Mouse (Mus musculus) liver, embryonic 15.5 days (tissue): ENCODE results near the gene Cyyr1. TPM values are rescaled to one million over a fixed set of nuclear protein-coding genes. Genes with fewer than 3 reads are reported as not detected.

ENCODE experiments used
- ATAC-seq: fragments of 200-750 bp; cut with Nextera tagmentation; 2 replicates; pipeline ENCODE4 v1.8.0; 2017; ENCODE audit warnings: moderate number of reproducible peaks, mild to moderate bottlenecking, moderate library complexity; ENCODE audit not compliant: insufficient read depth
- H3K27ac ChIP-seq: fragments of 300-500 bp; sonication (generic); replicated peaks from 2 replicates; pipeline ENCODE4 v1.5.1; 2015; ENCODE audit warnings: mild to moderate bottlenecking, inconsistent platforms
- H3K27me3 ChIP-seq: fragments of 300-500 bp; sonication (generic); 2 replicates; pipeline ENCODE4 v1.6.1; 2015; ENCODE audit warnings: mild to moderate bottlenecking, inconsistent platforms
- H3K36me3 ChIP-seq: fragments of 300-500 bp; sonication (generic); replicated peaks from 2 replicates; pipeline ENCODE4 v1.6.1; 2015; ENCODE audit warnings: moderate library complexity, mild to moderate bottlenecking, inconsistent platforms
- H3K4me1 ChIP-seq: fragments of 300-500 bp; sonication (generic); replicated peaks from 2 replicates; pipeline ENCODE4 v1.6.1; 2015; ENCODE audit warnings: inconsistent platforms
- H3K4me2 ChIP-seq: fragments of 300-500 bp; sonication (generic); 2 replicates; pipeline ENCODE4 v1.6.1; 2015; ENCODE audit warnings: moderate library complexity, mild to moderate bottlenecking, inconsistent platforms
- H3K4me3 ChIP-seq: fragments of 300-500 bp; sonication (generic); replicated peaks from 2 replicates; pipeline ENCODE4 v1.5.1; 2015; ENCODE audit warnings: mild to moderate bottlenecking, inconsistent platforms
- H3K9ac ChIP-seq: fragments of 300-500 bp; sonication (generic); 2 replicates; pipeline ENCODE4 v1.6.1; 2015; ENCODE audit warnings: moderate library complexity, mild to moderate bottlenecking, inconsistent platforms
- H3K9me3 ChIP-seq: fragments of 300-500 bp; sonication (generic); replicated peaks from 2 replicates; pipeline ENCODE4 v1.6.1; 2016; ENCODE audit warnings: inconsistent platforms
- WGBS: fragments of 180-500 bp; shearing (Covaris S2); methylation state at CpG from one replicate; pipeline ENCODE4 v1.1.7; 2015; ENCODE audit warnings: mixed read lengths; ENCODE audit not compliant: insufficient replicate concordance; 5-methylcytosine and 5-hydroxymethylcytosine counted together
- polyA plus RNA-seq: library from polyadenylated mRNA; unstranded; fragments of >200 nt; fragmentation: Nextera tagmentation; extraction: Ambion mirVana; gene quantifications from 2 replicates; pipeline ENCODE4 v1.2.1, GENCODE M21; 2015

The Cyyr1 gene
- polyA plus RNA-seq, 1 experiment from 2014 or later = 0.52 TPM

DNA sequence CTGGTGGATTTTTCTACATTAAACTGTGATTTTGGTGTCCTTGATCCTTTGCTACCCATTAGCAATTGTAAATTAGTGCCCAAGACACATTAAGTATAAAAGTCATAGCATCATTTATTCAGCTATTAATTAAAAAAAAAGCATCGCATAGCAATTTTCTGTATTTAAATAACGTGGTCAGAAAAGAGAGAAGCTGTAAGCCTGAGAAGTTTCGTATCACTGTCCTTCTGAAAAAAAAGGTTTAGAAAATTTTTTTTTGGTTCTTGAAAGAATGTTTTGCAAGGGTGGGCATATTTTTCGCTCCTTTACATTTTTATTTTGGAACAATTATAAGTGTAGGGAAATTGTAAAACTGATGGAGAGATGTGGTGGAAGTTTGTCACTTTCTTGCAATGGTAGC, 83.1 kb downstream of the Cyyr1 start:
- Histone ChIP-seq H3K27ac (no peak overlapping the region), H3K4me2 (no peak overlapping the region), H3K9me3 (no peaks in the 10 kb centered on the region), H3K4me1 (no peaks in the 10 kb centered on the region), H3K9ac (no peak overlapping the region), H3K27me3 (no peaks in the 10 kb centered on the region), H3K36me3 (no peaks in the 10 kb centered on the region), H3K4me3 (no peak overlapping the region)
- ATAC-seq = no peak
- WGBS = 64% methylated on average over 4 of the region's 4 CpGs

DNA sequence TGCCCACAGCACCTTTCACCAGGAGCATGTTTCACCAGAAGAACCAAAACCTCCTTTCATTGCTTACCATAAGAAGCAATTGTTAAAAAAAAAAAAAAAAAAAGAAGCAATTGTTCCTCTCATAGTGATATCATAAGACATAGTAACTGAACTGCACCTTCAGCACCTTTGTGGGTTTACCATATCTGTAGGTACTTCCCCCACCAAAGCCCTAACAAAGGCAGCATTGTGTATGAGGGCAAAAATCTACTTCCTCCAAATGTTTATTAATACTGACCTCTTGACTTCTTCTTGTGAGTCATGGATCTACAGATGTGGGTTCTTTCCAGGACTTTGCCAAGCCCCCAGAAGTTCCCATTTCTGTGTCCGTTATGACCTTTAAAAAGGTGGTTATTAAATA, 98.2 kb downstream of the Cyyr1 start:
- Histone ChIP-seq H3K4me2 (no peak overlapping the region), H3K4me1 (no peaks in the 10 kb centered on the region), H3K27ac (no peak overlapping the region), H3K9me3 (no peaks in the 10 kb centered on the region), H3K4me3 (no peak overlapping the region), H3K27me3 (no peaks in the 10 kb centered on the region), H3K9ac (no peak overlapping the region), H3K36me3 (no peaks in the 10 kb centered on the region)
- 46% methylated on average over 1 of the region's 1 CpGs for WGBS
- no peak for ATAC-seq

DNA sequence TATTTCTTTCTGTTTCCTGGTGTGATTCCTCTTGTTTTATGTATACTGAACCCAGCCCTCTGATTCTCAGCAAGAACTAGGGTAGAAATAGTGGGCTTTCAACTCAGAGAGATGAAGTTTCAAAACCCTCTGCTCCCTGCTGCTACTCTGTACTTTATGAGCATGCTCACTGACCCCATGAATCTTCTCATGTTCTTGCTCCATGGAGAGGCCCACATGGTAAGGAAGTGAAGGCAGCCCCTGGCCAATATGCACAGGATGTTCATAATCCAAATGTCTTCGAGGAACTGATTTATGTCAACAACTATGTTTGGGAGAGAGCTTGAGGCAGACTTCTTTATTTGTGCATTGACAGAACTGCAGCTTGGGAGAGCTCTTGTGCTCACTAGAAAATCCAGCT, 106.9 kb downstream of the Cyyr1 start:
- no peak overlapping the region for H3K9ac ChIP-seq
- no peak overlapping the region for H3K4me2 ChIP-seq
- no peaks in the 10 kb centered on the region for H3K27me3 ChIP-seq
- WGBS = 34% methylated on average over 1 of the region's 1 CpGs
- no peaks in the 10 kb centered on the region for H3K4me1 ChIP-seq
- no peaks in the 10 kb centered on the region for H3K9me3 ChIP-seq
- no peak overlapping the region for H3K4me3 ChIP-seq
- H3K27ac ChIP-seq = no peak overlapping the region
- ATAC-seq = no peak
- no peaks in the 10 kb centered on the region for H3K36me3 ChIP-seq

DNA sequence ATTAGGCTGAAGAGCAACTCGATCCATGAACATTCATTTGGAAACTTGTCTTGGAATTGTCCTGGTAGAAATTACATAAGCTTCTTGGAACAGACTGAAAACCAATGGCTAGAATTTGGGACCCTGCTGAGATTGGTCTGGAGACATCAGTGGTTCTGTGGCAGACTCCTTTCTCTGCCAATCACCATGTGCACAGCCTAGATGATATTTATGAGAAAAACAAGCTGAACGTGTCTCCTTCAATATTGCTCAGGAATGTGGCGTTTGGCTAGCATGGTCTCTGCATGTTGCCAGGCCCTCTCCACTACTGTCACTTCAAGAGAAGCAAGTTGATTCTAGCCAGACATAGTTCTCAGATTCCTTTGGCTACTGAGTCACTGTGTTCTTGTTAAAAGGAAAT, 107.4 kb downstream of the Cyyr1 start:
- no peak overlapping the region for H3K4me2 ChIP-seq
- no peak overlapping the region for H3K27ac ChIP-seq
- no peak overlapping the region for H3K9ac ChIP-seq
- H3K27me3 ChIP-seq = no peaks in the 10 kb centered on the region
- no peak for ATAC-seq
- no peak overlapping the region for H3K4me3 ChIP-seq
- 61% methylated on average over 3 of the region's 3 CpGs for WGBS
- H3K36me3 ChIP-seq = no peaks in the 10 kb centered on the region
- no peaks in the 10 kb centered on the region for H3K9me3 ChIP-seq
- H3K4me1 ChIP-seq = no peaks in the 10 kb centered on the region

DNA sequence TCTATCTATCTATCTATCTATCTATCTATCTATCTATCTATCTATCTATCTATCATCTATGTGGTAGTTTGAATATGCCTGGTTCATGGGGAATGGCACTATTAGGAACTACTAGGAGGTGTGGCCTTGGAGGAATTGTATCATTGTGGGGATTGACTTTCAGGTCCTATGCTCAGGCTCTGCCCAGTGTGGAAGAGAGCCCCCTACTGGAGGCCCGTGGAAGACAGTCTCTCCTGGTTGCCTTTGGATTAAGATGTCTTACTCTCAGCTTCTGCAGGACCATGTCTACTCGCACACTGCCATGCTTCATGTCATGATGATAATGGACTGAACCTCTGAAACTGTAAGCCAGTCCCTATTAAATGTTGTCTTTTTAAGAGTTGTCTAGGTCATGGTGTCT, 117.8 kb downstream of the Cyyr1 start:
- Histone ChIP-seq H3K27ac (no peak overlapping the region), H3K9ac (no peak overlapping the region), H3K36me3 (no peaks in the 10 kb centered on the region), H3K9me3 (no peaks in the 10 kb centered on the region), H3K4me1 (no peaks in the 10 kb centered on the region), H3K4me2 (no peak overlapping the region), H3K4me3 (no peak overlapping the region), H3K27me3 (no peaks in the 10 kb centered on the region)
- no peak for ATAC-seq
- 48% methylated on average over 2 of the region's 2 CpGs for WGBS

DNA sequence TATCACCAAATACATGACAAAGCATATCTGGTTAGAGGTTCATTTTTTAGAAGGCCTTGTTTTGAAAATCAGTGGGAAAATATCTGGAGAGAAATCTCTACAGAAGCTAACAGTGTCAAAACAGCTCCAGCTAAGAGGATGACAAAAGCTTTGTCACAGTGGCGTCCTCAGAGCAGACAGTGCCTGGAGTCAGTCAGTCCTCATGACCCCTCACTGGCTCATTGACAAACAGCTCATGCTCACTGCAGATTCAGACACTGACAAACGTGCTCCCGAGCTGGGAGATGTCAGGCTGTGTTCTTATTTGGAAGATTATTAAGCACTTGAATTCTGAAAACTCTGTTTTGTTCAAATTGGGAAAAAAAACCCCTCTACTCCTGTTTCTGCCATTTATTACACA, 124.0 kb downstream of the Cyyr1 start:
- H3K4me3 ChIP-seq = no peak overlapping the region
- no peak overlapping the region for H3K27ac ChIP-seq
- H3K9me3 ChIP-seq = no peaks in the 10 kb centered on the region
- 31% methylated on average over 3 of the region's 3 CpGs for WGBS
- H3K27me3 ChIP-seq = no peaks in the 10 kb centered on the region
- no peak for ATAC-seq
- no peaks in the 10 kb centered on the region for H3K4me1 ChIP-seq
- H3K9ac ChIP-seq = no peak overlapping the region
- no peak overlapping the region for H3K4me2 ChIP-seq
- no peaks in the 10 kb centered on the region for H3K36me3 ChIP-seq

DNA sequence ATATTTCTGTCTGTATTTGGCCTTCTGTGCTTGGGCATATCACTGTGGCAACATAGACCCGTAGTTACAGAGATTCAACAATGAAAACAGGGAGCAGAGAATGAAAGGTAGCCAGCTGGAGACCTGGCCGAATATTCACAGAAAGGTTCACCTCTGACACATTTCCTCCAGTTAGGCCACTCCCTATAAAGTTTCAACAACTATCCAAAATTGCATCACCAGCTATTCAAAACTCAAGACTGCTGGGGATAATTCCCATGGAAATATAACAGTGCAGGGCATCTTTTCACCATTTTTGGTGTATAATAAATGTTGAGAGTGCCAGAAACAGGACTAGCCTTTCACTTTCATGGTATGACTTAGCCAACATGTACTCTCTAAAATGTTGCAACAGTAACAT, 130.3 kb downstream of the Cyyr1 start:
- H3K9ac ChIP-seq = no peak overlapping the region
- H3K36me3 ChIP-seq = no peaks in the 10 kb centered on the region
- no peak for ATAC-seq
- no peak overlapping the region for H3K4me2 ChIP-seq
- H3K4me1 ChIP-seq = no peaks in the 10 kb centered on the region
- 37% methylated on average over 2 of the region's 2 CpGs for WGBS
- H3K4me3 ChIP-seq = no peak overlapping the region
- no peaks in the 10 kb centered on the region for H3K27me3 ChIP-seq
- H3K9me3 ChIP-seq = no peaks in the 10 kb centered on the region
- no peak overlapping the region for H3K27ac ChIP-seq

DNA sequence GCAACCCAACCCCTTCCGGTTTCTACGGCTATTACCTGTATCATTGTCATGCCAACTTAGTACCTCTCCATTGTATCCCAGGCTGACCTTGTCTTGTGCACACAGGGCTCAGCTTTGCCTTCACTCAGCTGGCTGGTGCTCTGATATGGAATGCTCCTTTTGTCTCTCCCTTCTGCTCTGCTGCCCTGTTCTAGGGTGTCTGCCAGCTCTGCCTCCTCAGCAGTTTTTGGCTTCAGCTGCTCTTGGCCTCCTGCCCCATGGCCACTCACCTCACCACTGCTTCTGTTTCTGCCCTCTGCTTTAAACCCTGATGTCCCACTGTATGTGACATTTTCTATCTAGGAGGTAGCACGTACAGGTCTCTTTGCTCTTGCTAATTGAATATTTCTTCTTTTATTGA, 137.8 kb downstream of the Cyyr1 start:
- Histone ChIP-seq H3K27me3 (no peaks in the 10 kb centered on the region), H3K36me3 (no peaks in the 10 kb centered on the region), H3K9ac (no peak overlapping the region), H3K27ac (no peak overlapping the region), H3K4me3 (no peak overlapping the region), H3K4me1 (no peaks in the 10 kb centered on the region), H3K9me3 (no peaks in the 10 kb centered on the region), H3K4me2 (no peak overlapping the region)
- 63% methylated on average over 3 of the region's 3 CpGs for WGBS
- no peak for ATAC-seq

DNA sequence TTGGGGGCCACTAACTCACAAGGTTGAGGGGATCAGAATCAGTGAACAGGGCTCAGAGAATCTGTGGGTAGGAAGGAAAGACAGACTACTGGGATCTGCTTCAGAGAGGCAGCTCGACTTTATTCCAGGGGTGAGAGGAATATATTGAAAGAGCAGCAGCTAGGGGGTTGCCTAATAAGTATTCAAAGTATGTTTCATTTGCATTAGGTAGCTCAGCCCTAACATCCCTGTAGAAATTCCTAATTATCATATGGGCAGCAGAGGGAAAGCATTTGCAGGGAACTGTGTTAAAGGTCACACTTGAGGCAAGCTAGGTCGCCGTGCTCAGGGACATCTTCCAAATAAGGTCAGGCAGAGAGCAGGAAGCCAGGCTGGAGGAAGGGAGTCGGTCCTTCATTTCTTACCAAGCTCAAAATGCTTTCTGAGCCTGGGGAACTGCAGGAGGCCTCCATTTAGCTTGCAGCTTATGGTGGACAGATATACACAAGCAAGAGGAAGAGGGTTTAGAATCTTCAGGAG, 159.7 kb downstream of the Cyyr1 start:
- WGBS = 18% methylated on average over 4 of the region's 4 CpGs
- no peaks in the 10 kb centered on the region for H3K9me3 ChIP-seq
- H3K27me3 ChIP-seq = no peaks in the 10 kb centered on the region
- no peaks in the 10 kb centered on the region for H3K4me1 ChIP-seq
- no peak for ATAC-seq
- H3K4me3 ChIP-seq = no peak overlapping the region
- no peak overlapping the region for H3K4me2 ChIP-seq
- H3K9ac ChIP-seq = no peak overlapping the region
- H3K27ac ChIP-seq = no peak overlapping the region
- no peaks in the 10 kb centered on the region for H3K36me3 ChIP-seq

DNA sequence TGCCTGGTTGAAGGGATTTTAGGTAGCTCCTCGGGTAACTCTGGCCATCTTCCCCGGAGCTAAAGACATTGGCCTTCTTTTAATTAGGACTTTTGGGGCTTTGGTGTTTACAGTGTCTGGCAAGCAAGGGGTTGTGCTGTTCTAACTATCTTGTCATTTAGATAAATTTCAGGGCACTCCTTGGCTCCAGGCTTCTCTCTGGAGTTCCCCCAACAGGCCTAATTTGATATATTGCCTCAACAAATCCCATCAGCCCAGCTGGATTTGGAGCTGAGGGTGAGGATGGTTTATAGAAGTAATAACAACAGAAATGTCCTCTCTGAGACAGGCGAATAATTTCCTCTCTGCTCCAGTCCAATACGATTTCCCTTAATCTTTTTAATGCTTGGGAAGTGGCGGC, 166.4 kb downstream of the Cyyr1 start:
- Histone ChIP-seq H3K27me3 (no peaks in the 10 kb centered on the region), H3K36me3 (no peaks in the 10 kb centered on the region), H3K9ac (no peak overlapping the region), H3K27ac (no peak overlapping the region), H3K4me2 (no peak overlapping the region), H3K9me3 (no peaks in the 10 kb centered on the region), H3K4me1 (no peaks in the 10 kb centered on the region), H3K4me3 (no peak overlapping the region)
- ATAC-seq = no peak
- 36% methylated on average over 5 of the region's 5 CpGs for WGBS
